Mouse (Mus musculus) left cerebral cortex, postnatal 4 days (tissue): Measurements from ENCODE around the gene Ntn1. TPM values are rescaled to one million over a fixed set of nuclear protein-coding genes. Genes with fewer than 3 reads are reported as not detected.

Experiments used
- microRNA-seq: library from miRNA; unstranded; fragments of <30 nt; microRNA quantifications from one replicate; pipeline ENCODE4 v1.2.0, GENCODE M21; 2022
- total RNA-seq, 2 experiments: library from RNA; stranded (reverse); gene quantifications; 2 replicates each; pipeline ENCODE4 v1.2.3; 2021

Gene Ntn1
- total RNA-seq, 2 experiments from 2014 or later: 10.6 to 14.7 TPM

Small RNAs within 50 kb of the gene (microRNA-seq; reads per million reads assigned to microRNA genes)
- gene Mir6406: not detected

Other genes starting within 250 kb of the Ntn1 start
- gene Pik3r5, start 31.3 kb upstream of the Ntn1 start, total RNA-seq: under 1 TPM; 0.56 to 0.97 TPM
- 1 to 10 TPM; 1.9 to 2.6 TPM for gene Pik3r6, start 102.2 kb upstream of the Ntn1 start, total RNA-seq
- under 1 TPM in 1 of 2 experiments, not detected in 1; 0.16 TPM for gene Mfsd6l, start 155.4 kb upstream of the Ntn1 start, total RNA-seq
- gene Ccdc42, start 186.2 kb upstream of the Ntn1 start, total RNA-seq: under 1 TPM in 1 of 2 experiments, not detected in 1; 0.52 TPM